Mouse (Mus musculus): ENCODE data around the gene Dzip3.

- TF ChIP-seq CTCF (IDR thresholded peaks at IDR 0.05) (no peak), POLR2A (IDR thresholded peaks at IDR 0.05; ENCODE audit: insufficient read depth, low read depth, low read length) (no peak)
Measured at GRCm38 (mm10) chr16:48899868-48900267, 94.1 kb downstream of the Dzip3 start.

Data from heart, adult 2 months (tissue).